Mouse (Mus musculus) limb, embryonic 12.5 days (tissue): ENCODE data around the gene Copg1. TPM values are rescaled to one million over a fixed set of nuclear protein-coding genes. Genes with fewer than 3 reads are reported as not detected.

Experiments
- ATAC-seq: fragments of 200-750 bp; cut with Nextera tagmentation; 2 replicates; pipeline ENCODE4 v1.8.0; 2017; ENCODE audit warnings: low read depth, moderate TSS enrichment; ENCODE audit not compliant: insufficient number of reproducible peaks, insufficient read depth, low FRiP score, low TSS enrichment
- H3K27ac ChIP-seq: fragments of 300-500 bp; sonication (generic); 2 replicates; pipeline ENCODE4 v1.5.1; 2016; ENCODE audit warnings: mild to moderate bottlenecking, moderate library complexity
- H3K27me3 ChIP-seq: fragments of 300-500 bp; sonication (generic); 2 replicates; pipeline ENCODE4 v1.6.1; 2016; ENCODE audit warnings: mild to moderate bottlenecking, moderate library complexity
- H3K36me3 ChIP-seq: fragments of 300-500 bp; sonication (generic); 2 replicates; pipeline ENCODE4 v1.6.1; 2016; ENCODE audit warnings: mild to moderate bottlenecking, moderate library complexity
- H3K4me1 ChIP-seq: fragments of 300-500 bp; sonication (generic); replicated peaks from 2 replicates; pipeline ENCODE4 v1.6.1; 2016
- H3K4me2 ChIP-seq: fragments of 300-500 bp; sonication (generic); 2 replicates; pipeline ENCODE4 v1.6.1; 2016; ENCODE audit warnings: mild to moderate bottlenecking, moderate library complexity
- H3K4me3 ChIP-seq: fragments of 300-500 bp; sonication (generic); replicated peaks from 2 replicates; pipeline ENCODE4 v1.5.1; 2016; ENCODE audit warnings: mild to moderate bottlenecking
- H3K9ac ChIP-seq: fragments of 300-500 bp; sonication (generic); replicated peaks from 2 replicates; pipeline ENCODE4 v1.6.1; 2016; ENCODE audit warnings: mild to moderate bottlenecking, moderate library complexity
- H3K9me3 ChIP-seq: fragments of 300-500 bp; sonication (generic); 2 replicates; pipeline ENCODE4 v1.6.1; 2016; ENCODE audit warnings: mild to moderate bottlenecking, moderate library complexity
- WGBS: fragments of 180-500 bp; shearing (Covaris S2); methylation state at CpG from one replicate; pipeline ENCODE4 v1.1.7; 2016; 5-methylcytosine and 5-hydroxymethylcytosine counted together
- polyA plus RNA-seq: library from polyadenylated mRNA; unstranded; fragments of >200 nt; fragmentation: Nextera tagmentation; extraction: Ambion mirVana; gene quantifications from 2 replicates; pipeline ENCODE4 v1.2.1, GENCODE M21; 2016

The Copg1 gene
- polyA plus RNA-seq, 1 experiment from 2014 or later: 169 TPM

DNA sequence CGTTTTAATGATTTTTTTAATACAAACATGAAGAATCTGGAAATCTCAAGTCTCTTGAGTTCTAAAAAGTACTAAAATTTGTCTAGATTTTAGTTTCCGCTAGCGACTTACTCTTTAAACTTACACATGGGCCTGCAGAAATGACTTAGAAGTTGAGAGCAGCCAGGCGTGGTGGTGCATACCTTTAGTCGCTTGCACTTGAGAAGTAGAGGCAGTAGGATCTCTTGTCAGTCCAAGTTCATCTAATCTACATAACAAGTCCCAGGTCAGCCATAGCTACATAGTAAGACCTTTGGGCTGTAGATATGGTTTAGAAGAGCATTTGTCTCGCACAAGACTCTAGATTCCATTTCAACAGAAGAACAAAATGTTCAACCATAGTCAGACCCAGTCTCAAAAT, 35.7 kb upstream of the Copg1 start:
- 80% methylated on average over 6 of the region's 6 CpGs for WGBS
- Histone ChIP-seq H3K4me1 (peaks cover 26% of the 10 kb centered on the region), H3K27ac (no peak overlapping the region), H3K9me3 (no peaks in the 10 kb centered on the region), H3K4me2 (peak overlapping the region; percentile 74; the same call in 1 of the 2 replicates), H3K9ac (no peak overlapping the region), H3K36me3 (peaks cover 13% of the 10 kb centered on the region; the same call in 1 of the 2 replicates), H3K4me3 (no peak overlapping the region), H3K27me3 (no peaks in the 10 kb centered on the region)
- ATAC-seq: no peak

DNA sequence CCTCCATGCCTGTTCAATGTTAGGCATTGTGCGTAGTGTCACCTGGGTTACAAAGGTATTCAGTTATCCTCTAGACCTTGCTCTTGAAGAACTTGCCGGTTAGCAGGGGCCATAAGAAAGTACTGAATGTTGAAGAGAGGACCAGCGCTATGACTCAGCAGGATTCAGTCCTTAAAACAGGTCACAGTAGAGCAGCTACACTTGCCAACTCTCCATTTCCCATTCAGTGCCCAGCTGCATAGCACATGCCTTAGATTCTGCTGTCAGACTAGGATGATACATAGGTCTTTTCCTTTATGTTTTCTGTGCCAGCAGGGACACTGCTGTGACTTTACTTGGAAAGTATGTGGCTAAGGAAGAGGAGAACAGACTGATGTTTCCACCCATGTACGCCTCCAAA, 34.2 kb upstream of the Copg1 start:
- ATAC-seq: no peak
- Histone ChIP-seq H3K9ac (no peak overlapping the region), H3K27ac (no peak overlapping the region), H3K36me3 (peaks cover 5% of the 10 kb centered on the region; the same call in 1 of the 2 replicates), H3K4me1 (peaks cover 11% of the 10 kb centered on the region), H3K4me3 (no peak overlapping the region), H3K4me2 (no peak overlapping the region), H3K9me3 (no peaks in the 10 kb centered on the region), H3K27me3 (no peaks in the 10 kb centered on the region)
- WGBS: 86% methylated on average over 4 of the region's 4 CpGs

DNA sequence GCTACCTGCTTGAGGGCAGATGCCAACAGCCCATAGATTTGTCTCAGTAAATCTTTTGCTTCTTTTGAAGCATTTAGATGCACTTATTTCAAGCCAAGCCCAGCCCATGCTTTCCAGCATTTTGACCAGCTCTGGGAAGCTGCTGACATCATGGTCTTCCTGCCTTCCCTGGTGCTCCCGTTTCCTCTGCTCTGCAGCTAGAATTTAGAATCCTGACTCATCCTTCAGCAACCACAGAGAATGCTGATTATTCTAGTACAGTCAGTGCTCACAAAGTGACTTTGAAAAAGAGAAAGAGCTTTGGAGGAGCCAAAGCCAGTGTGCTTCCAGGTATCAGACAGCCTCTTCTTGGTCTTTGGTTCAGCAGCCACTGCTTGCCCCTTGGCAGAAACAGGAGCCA, 30.5 kb upstream of the Copg1 start:
- H3K9me3 ChIP-seq: no peaks in the 10 kb centered on the region
- no peaks in the 10 kb centered on the region for H3K27me3 ChIP-seq
- no peak overlapping the region for H3K4me3 ChIP-seq
- H3K4me1 ChIP-seq: no peaks in the 10 kb centered on the region
- no peaks in the 10 kb centered on the region for H3K36me3 ChIP-seq
- no peak overlapping the region for H3K4me2 ChIP-seq
- 53% methylated on average over 1 of the region's 1 CpGs for WGBS
- H3K9ac ChIP-seq: no peak overlapping the region
- no peak overlapping the region for H3K27ac ChIP-seq
- no peak for ATAC-seq

DNA sequence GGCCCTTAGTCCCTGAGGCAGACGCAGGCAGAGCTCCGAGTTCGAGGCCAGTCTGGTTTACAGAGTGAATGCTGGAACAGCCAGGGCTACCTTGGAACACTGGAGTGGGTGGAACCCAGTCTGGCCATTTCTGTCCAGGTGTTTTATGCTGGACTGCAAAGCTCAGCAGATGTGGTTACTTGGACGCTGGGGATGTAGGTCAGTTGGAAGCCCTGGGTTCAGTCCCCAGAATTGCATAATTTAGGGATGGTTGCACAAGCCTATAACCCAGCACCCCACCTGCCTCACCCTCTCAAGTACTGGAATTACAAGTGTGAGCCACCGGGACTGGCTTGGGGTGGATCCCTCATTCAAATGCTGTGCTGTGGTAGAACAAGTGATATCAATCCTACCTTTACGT, 21.4 kb upstream of the Copg1 start:
- Histone ChIP-seq H3K4me3 (no peak overlapping the region), H3K27me3 (no peaks in the 10 kb centered on the region), H3K4me2 (no peak overlapping the region), H3K36me3 (no peaks in the 10 kb centered on the region), H3K9ac (no peak overlapping the region), H3K4me1 (no peaks in the 10 kb centered on the region), H3K27ac (no peak overlapping the region), H3K9me3 (no peaks in the 10 kb centered on the region)
- WGBS: 84% methylated on average over 6 of the region's 6 CpGs
- ATAC-seq: no peak

DNA sequence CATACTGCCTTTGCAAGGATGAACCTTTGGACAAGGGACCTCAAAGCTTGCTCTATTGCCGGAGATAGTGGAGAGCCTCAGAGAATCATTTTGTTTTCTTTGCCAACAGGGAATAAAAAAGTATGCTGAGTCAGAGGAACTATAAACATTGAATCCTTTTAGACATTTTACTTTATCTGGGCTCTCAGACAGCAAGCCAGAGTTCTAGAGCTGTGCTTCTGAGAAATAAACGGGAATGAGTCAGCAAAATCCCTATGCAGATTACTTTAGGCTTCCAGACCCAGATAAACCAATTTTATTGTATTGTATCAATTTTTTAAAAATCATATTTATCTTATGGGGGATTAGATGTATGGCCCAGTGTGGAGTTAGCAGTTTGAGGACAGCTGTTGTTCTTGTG, 20.4 kb upstream of the Copg1 start:
- Histone ChIP-seq H3K9me3 (no peaks in the 10 kb centered on the region), H3K4me3 (no peak overlapping the region), H3K27ac (no peak overlapping the region), H3K9ac (no peak overlapping the region), H3K4me1 (no peaks in the 10 kb centered on the region), H3K27me3 (no peaks in the 10 kb centered on the region), H3K36me3 (no peaks in the 10 kb centered on the region), H3K4me2 (no peak overlapping the region)
- ATAC-seq: no peak
- WGBS: 81% methylated on average over 2 of the region's 2 CpGs

DNA sequence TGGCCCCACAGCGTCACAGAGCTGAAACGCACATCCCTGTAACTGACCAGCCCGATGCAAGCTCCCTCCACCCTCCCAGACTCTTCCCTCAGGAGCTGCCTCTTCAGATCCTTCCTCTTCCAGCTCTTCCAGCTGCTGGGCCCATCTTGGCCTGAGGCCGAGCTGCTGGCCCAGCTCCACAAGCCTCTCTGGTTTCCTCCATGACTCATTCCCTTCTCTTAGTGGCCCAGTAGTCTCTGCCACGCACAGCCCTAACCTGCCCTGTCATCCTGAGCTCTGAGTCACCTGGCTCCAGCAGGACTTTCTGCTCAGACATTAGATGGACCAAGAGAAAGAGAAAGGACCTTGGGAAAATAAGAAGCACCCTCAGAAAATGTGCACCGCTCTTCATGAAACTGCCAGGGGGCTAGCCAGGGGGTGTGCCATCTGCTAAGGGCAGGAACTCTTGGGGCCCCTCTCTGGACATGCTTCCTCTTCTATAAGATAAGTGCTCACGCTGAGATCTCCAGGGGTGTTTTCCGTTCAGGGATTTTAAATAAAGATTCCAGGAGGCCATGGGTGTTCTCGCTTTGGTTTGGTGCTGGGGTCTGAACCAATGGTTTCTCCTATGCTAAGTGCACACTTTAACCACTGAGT, 18.6 kb upstream of the Copg1 start:
- 81% methylated on average over 9 of the region's 9 CpGs for WGBS
- ATAC-seq: no peak
- Histone ChIP-seq H3K9me3 (no peaks in the 10 kb centered on the region), H3K4me3 (no peak overlapping the region), H3K27me3 (no peaks in the 10 kb centered on the region), H3K36me3 (no peaks in the 10 kb centered on the region), H3K9ac (no peak overlapping the region), H3K4me1 (no peaks in the 10 kb centered on the region), H3K27ac (no peak overlapping the region), H3K4me2 (no peak overlapping the region)

DNA sequence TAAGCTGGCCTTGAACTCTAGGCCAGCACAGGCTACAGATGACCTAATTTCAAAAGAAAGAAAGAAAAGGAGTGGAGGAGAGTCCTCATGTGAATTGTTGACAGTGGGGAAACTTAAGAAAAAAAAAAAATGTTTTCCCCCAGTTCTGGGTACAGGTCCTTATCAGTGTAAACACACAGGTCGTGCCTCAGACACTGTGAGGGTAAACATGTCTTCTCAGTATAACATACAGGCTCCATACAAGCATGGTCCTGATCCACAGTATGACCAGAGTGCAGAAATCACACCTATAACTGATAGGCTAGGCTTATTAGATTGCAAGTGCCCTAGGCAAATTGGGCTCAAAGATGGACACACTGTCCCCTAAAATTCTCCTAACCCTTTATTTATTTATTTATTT, 17.2 kb upstream of the Copg1 start:
- H3K27ac ChIP-seq: no peak overlapping the region
- no peak overlapping the region for H3K4me3 ChIP-seq
- WGBS: 61% methylated on average over 1 of the region's 1 CpGs
- no peak overlapping the region for H3K9ac ChIP-seq
- H3K4me1 ChIP-seq: no peaks in the 10 kb centered on the region
- H3K4me2 ChIP-seq: no peak overlapping the region
- H3K9me3 ChIP-seq: no peaks in the 10 kb centered on the region
- no peak for ATAC-seq
- H3K27me3 ChIP-seq: no peaks in the 10 kb centered on the region
- no peaks in the 10 kb centered on the region for H3K36me3 ChIP-seq

DNA sequence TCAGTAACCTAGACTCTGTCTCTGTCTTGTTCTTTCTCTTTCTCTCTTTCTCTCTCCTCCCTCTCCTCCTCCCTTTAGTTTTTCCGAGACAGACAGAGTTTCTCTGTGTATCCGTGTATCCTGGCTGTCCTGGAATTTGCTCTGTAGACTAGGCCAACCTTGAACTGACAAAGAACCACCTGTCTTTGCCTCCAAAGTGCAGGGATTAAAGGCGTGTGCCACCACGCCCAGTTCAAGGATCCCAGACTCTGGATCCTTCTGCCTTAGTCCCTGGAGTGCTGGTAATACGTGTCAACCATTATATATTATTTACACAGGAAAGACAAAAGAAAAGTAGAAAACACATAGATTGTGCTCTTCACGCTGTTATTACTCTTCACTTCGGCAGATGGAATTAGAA, 16.4 kb upstream of the Copg1 start:
- Histone ChIP-seq H3K9me3 (no peaks in the 10 kb centered on the region), H3K4me2 (no peak overlapping the region), H3K4me3 (no peak overlapping the region), H3K36me3 (no peaks in the 10 kb centered on the region), H3K27me3 (no peaks in the 10 kb centered on the region), H3K4me1 (no peaks in the 10 kb centered on the region), H3K9ac (no peak overlapping the region), H3K27ac (no peak overlapping the region)
- WGBS: 89% methylated on average over 7 of the region's 7 CpGs
- no peak for ATAC-seq

DNA sequence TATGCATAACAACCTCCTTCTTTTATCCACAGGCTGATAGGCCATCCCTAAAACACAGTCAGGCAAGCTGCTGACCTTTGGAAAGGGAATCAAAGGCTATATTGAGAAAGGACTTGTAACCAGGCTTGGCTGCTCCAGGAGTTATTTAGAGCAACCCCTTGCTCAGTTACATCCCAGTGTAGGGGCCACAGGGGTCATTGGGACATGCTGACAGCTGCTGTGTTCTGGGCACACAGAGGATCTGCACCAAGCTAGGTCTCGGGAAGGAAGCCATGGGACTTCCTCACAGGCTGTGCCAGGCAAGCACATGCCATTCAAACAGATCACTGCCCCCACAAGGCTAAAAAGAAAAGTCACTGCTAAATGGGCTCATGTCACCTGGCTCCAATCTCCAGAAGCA, 14.5 kb upstream of the Copg1 start:
- no peak for ATAC-seq
- Histone ChIP-seq H3K27ac (no peak overlapping the region), H3K27me3 (no peaks in the 10 kb centered on the region), H3K4me3 (no peak overlapping the region), H3K9me3 (no peaks in the 10 kb centered on the region), H3K9ac (no peak overlapping the region), H3K36me3 (no peaks in the 10 kb centered on the region), H3K4me2 (no peak overlapping the region), H3K4me1 (no peaks in the 10 kb centered on the region)
- WGBS: 58% methylated on average over 1 of the region's 1 CpGs

DNA sequence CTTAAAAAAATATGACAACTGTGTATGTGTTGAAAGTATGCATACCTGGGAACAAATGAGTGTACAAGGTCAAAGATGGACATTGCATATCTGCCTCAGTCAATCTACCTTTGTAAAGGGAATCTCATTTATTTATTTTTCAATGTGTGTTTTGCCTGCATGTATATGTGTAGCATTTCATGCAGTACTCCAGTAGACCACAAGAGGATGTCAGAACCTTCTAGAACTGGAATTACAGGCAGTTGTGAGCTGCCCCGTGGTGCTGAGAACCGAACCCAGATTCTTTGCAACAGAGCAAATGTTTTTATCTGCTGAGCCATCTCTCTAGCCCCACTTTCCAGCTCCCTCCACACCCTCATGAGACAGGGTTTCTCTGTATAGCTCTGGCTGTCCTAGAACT, 13.7 kb upstream of the Copg1 start:
- no peaks in the 10 kb centered on the region for H3K36me3 ChIP-seq
- no peak for ATAC-seq
- no peak overlapping the region for H3K4me3 ChIP-seq
- no peaks in the 10 kb centered on the region for H3K27me3 ChIP-seq
- no peak overlapping the region for H3K9ac ChIP-seq
- 89% methylated on average over 2 of the region's 2 CpGs for WGBS
- H3K4me2 ChIP-seq: no peak overlapping the region
- no peaks in the 10 kb centered on the region for H3K9me3 ChIP-seq
- no peak overlapping the region for H3K27ac ChIP-seq
- H3K4me1 ChIP-seq: no peaks in the 10 kb centered on the region

DNA sequence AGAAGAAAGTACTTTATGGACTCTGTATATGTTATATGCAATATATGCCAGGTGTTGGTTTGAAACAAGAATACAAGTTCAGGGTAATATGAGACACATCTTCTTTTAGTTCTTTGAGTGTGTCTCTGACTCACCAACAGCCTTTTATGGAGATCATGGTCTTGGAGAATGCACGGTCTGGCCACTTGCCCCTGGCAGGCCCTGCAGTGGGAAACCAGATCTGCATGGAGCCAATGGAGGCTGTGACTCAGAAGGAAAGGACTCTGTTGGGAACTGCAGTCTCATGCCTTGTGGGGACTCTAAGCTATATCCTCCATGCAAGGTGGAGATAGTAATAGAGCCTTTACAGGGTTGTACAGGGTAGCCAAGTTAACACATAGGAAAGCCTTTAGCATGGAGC, 12.5 kb upstream of the Copg1 start:
- WGBS: 71% methylated on average over 1 of the region's 1 CpGs
- Histone ChIP-seq H3K27me3 (no peaks in the 10 kb centered on the region), H3K4me2 (no peak overlapping the region), H3K4me3 (no peak overlapping the region), H3K36me3 (no peaks in the 10 kb centered on the region), H3K9me3 (no peaks in the 10 kb centered on the region), H3K9ac (no peak overlapping the region), H3K4me1 (no peaks in the 10 kb centered on the region), H3K27ac (no peak overlapping the region)
- ATAC-seq: no peak

DNA sequence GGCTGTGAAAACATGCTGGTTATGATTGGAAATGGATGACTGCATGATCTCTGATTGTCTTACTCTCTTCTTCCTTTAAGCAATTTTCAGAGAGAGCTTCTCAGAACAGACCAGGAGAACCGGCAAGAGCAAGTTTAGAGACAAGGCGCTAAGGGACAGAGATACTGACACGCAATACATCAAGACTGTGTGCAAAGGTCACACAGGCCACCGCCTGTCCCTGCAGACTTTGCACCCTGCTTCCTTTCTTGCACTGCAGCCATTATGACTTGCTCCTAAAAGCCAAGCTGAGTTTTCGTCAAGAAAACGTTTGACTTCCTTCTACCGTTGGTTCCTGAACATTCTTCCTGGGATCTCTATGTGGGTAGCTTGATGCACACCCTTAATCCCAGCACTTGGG, 12.1 kb upstream of the Copg1 start:
- Histone ChIP-seq H3K4me2 (no peak overlapping the region), H3K4me3 (no peak overlapping the region), H3K9ac (no peak overlapping the region), H3K27ac (no peak overlapping the region), H3K4me1 (no peaks in the 10 kb centered on the region), H3K36me3 (no peaks in the 10 kb centered on the region), H3K9me3 (no peaks in the 10 kb centered on the region), H3K27me3 (no peaks in the 10 kb centered on the region)
- ATAC-seq: no peak
- WGBS: 84% methylated on average over 7 of the region's 7 CpGs
